Mouse (Mus musculus): ENCODE measurements around the gene Ttn. TPM values are rescaled to one million over a fixed set of nuclear protein-coding genes. Genes with fewer than 3 reads are reported as not detected.

Ttn gene
- total RNA-seq, 4 experiments from 2014 or later: 0.67 to 5.2 (median 1.9) TPM

GRCm38 (mm10) chr2:76965542-76965941 lies 16.8 kb downstream of the Ttn start:
- DNase-seq (ENCODE audit: low spot score in 2 of 2): no peak

- no peak for DNase-seq (ENCODE audit: low spot score in 2 of 2)
Observed at GRCm38 (mm10) chr2:76962045-76962432, 20.3 kb downstream of the Ttn start.

- no peak for DNase-seq (ENCODE audit: low spot score in 2 of 2)
Observed at GRCm38 (mm10) chr2:76961420-76962044, 20.8 kb downstream of the Ttn start.

GRCm38 (mm10) chr2:76949774-76950173 lies 32.6 kb downstream of the Ttn start:
- DNase-seq (ENCODE audit: low spot score in 2 of 2): no peak

GRCm38 (mm10) chr2:76938515-76938914 lies 43.8 kb downstream of the Ttn start:
- DNase-seq (ENCODE audit: low spot score in 2 of 2): no peak

- DNase-seq (ENCODE audit: low spot score in 2 of 2): peak; percentile 22 to 32
Observed at GRCm38 (mm10) chr2:76929718-76930117, 52.6 kb downstream of the Ttn start.

- no peak for DNase-seq (ENCODE audit: low spot score in 2 of 2)
Observed at GRCm38 (mm10) chr2:76928816-76929215, 53.5 kb downstream of the Ttn start.

GRCm38 (mm10) chr2:76928298-76928697 lies 54.0 kb downstream of the Ttn start:
- DNase-seq (ENCODE audit: low spot score in 2 of 2): no peak

GRCm38 (mm10) chr2:76926927-76927326 lies 55.4 kb downstream of the Ttn start:
- no peak for DNase-seq (ENCODE audit: low spot score in 2 of 2)

GRCm38 (mm10) chr2:76914959-76915358 lies 67.4 kb downstream of the Ttn start:
- DNase-seq (ENCODE audit: low spot score in 2 of 2): no peak

- DNase-seq (ENCODE audit: low spot score in 2 of 2): no peak
Observed at GRCm38 (mm10) chr2:76908705-76909457, 73.5 kb downstream of the Ttn start.

- DNase-seq (ENCODE audit: low spot score in 2 of 2): no peak
Observed at GRCm38 (mm10) chr2:76903351-76903750, 79.0 kb downstream of the Ttn start.

GRCm38 (mm10) chr2:76901476-76902086 lies 80.8 kb downstream of the Ttn start:
- DNase-seq (ENCODE audit: low spot score in 2 of 2): no peak

- no peak for DNase-seq (ENCODE audit: low spot score in 2 of 2)
Observed at GRCm38 (mm10) chr2:76899886-76900285, 82.5 kb downstream of the Ttn start.

GRCm38 (mm10) chr2:76896990-76897389 lies 85.4 kb downstream of the Ttn start:
- DNase-seq (ENCODE audit: low spot score in 2 of 2): no peak

GRCm38 (mm10) chr2:76895327-76895726 lies 87.0 kb downstream of the Ttn start:
- DNase-seq (ENCODE audit: low spot score in 2 of 2): no peak

- no peak for DNase-seq (ENCODE audit: low spot score in 2 of 2)
Observed at GRCm38 (mm10) chr2:76888721-76889120, 93.6 kb downstream of the Ttn start.

- DNase-seq (ENCODE audit: low spot score in 2 of 2): no peak
Observed at GRCm38 (mm10) chr2:76885855-76886254, 96.5 kb downstream of the Ttn start.

- DNase-seq (ENCODE audit: low spot score in 2 of 2): no peak
Observed at GRCm38 (mm10) chr2:76881406-76881805, 100.9 kb downstream of the Ttn start.

- DNase-seq (ENCODE audit: low spot score in 2 of 2): no peak
Observed at GRCm38 (mm10) chr2:76875587-76875986, 106.8 kb downstream of the Ttn start.

GRCm38 (mm10) chr2:76866928-76867327 lies 115.4 kb downstream of the Ttn start:
- no peak for DNase-seq (ENCODE audit: low spot score in 2 of 2)

GRCm38 (mm10) chr2:76865497-76865896 lies 116.8 kb downstream of the Ttn start:
- DNase-seq (ENCODE audit: low spot score in 2 of 2): no peak

GRCm38 (mm10) chr2:76861327-76861726 lies 121.0 kb downstream of the Ttn start:
- DNase-seq (ENCODE audit: low spot score in 2 of 2): no peak
